Mouse (Mus musculus) CH12.LX (cell line): ENCODE results near the gene Myo1d. TPM values are rescaled to one million over a fixed set of nuclear protein-coding genes. Genes with fewer than 3 reads are reported as not detected.

Experiments used
- DNase-seq: peaks from one replicate; pipeline ENCODE4 v3.0.0-alpha.2; 2013; ENCODE audit errors: extremely low read depth
- H3K27ac ChIP-seq: 2 replicates; pipeline ENCODE4 v1.5.1; 2012; ENCODE audit warnings: low read depth, mild to moderate bottlenecking, control low read depth, moderate library complexity; ENCODE audit not compliant: insufficient read depth
- H3K27me3 ChIP-seq: replicated peaks from 2 replicates; pipeline ENCODE3; 2012; ENCODE audit warnings: inconsistent platforms
- H3K36me3 ChIP-seq, 2 experiments: replicated peaks in 1 of 2; 2 replicates each; pipeline versions ENCODE3 to v1.6.1; 2012; ENCODE audit warnings: inconsistent platforms in 1 of 2, low read length in 1 of 2, mild to moderate bottlenecking in 1 of 2, mixed read lengths in 1 of 2, moderate library complexity in 1 of 2; ENCODE audit not compliant: control insufficient read depth in 1 of 2, insufficient read depth in 1 of 2
- H3K4me1 ChIP-seq, 2 experiments: 2 replicates each; pipeline ENCODE4 v1.6.1; 2012; ENCODE audit warnings: inconsistent platforms in 1 of 2, moderate library complexity in 1 of 2; ENCODE audit not compliant: insufficient read depth in 2 of 2, control insufficient read depth in 1 of 2
- H3K4me2 ChIP-seq: 2 replicates; pipeline ENCODE4 v1.6.1; 2012; ENCODE audit warnings: low read depth, mild to moderate bottlenecking, control low read depth; ENCODE audit not compliant: poor library complexity, insufficient read depth, severe bottlenecking
- H3K4me3 ChIP-seq, 3 experiments: fragments of 150-350 bp in 1 of 3; sonication (generic) in 1 of 3; replicated peaks in 1 of 3; 2 replicates each; pipeline versions ENCODE3 to v1.5.1; 2011 to 2012; ENCODE audit warnings: low read depth in 2 of 3, low read length in 2 of 3, mild to moderate bottlenecking in 2 of 3, moderate library complexity in 2 of 3, control low read depth in 1 of 3, improper control_type of control experiment in 1 of 3, inconsistent platforms in 1 of 3, mixed read lengths in 1 of 3; ENCODE audit not compliant: poor library complexity in 1 of 3
- H3K79me2 ChIP-seq: replicated peaks from 2 replicates; pipeline ENCODE4 v1.6.1; 2012; ENCODE audit warnings: mild to moderate bottlenecking, moderate library complexity; ENCODE audit not compliant: control insufficient read depth, poor library complexity, insufficient read depth, severe bottlenecking; ENCODE audit errors: extremely low read depth
- H3K9ac ChIP-seq: 2 replicates; pipeline ENCODE4 v1.6.1; 2012; ENCODE audit warnings: low read depth, mild to moderate bottlenecking, control low read depth, moderate library complexity; ENCODE audit not compliant: insufficient read depth
- H3K9me3 ChIP-seq: replicated peaks from 2 replicates; pipeline ENCODE3; 2012; ENCODE audit warnings: low read length, inconsistent platforms, mixed read lengths
- BHLHE40 ChIP-seq: IDR thresholded peaks from 2 replicates; pipeline ENCODE4 v1.6.1; 2011; ENCODE audit warnings: mild to moderate bottlenecking, low read depth, low read length, improper control_type of control experiment
- CHD1 ChIP-seq: IDR thresholded peaks from 2 replicates; pipeline ENCODE4 v1.6.1; 2012; ENCODE audit warnings: low read depth, low read length, improper control_type of control experiment, inconsistent platforms
- CHD2 ChIP-seq: IDR thresholded peaks from 2 replicates; pipeline ENCODE4 v1.6.1; 2011; ENCODE audit warnings: low read length, improper control_type of control experiment
- CTCF ChIP-seq, 2 experiments: IDR thresholded peaks in 1 of 2; conservative IDR thresholded peaks in 1 of 2; 2 replicates each; pipeline ENCODE4 v1.5.1; 2011 to 2012; ENCODE audit warnings: low read depth in 2 of 2, low read length in 2 of 2, improper control_type of control experiment in 1 of 2, inconsistent platforms in 1 of 2, mild to moderate bottlenecking in 1 of 2, moderate library complexity in 1 of 2
- E2F4 ChIP-seq: IDR thresholded peaks from 2 replicates; pipeline ENCODE4 v1.6.1; 2011; ENCODE audit warnings: low read depth, low read length, improper control_type of control experiment; ENCODE audit not compliant: insufficient replicate concordance
- ELF1 ChIP-seq: IDR thresholded peaks from 2 replicates; pipeline ENCODE4 v1.6.1; 2014; ENCODE audit warnings: low read depth, mild to moderate bottlenecking, inconsistent platforms, low read length, improper control_type of control experiment
- EP300 ChIP-seq: IDR thresholded peaks from 2 replicates; pipeline ENCODE4 v1.6.1; 2011; ENCODE audit warnings: low read length, improper control_type of control experiment
- ETS1 ChIP-seq: conservative IDR thresholded peaks from 2 replicates; pipeline ENCODE4 v1.6.1; 2012; ENCODE audit warnings: low read depth, mild to moderate bottlenecking, inconsistent platforms, low read length, improper control_type of control experiment, moderate library complexity
- GABPA ChIP-seq: IDR thresholded peaks from 2 replicates; pipeline ENCODE4 v1.6.1; 2012; ENCODE audit warnings: low read depth, low read length, improper control_type of control experiment, inconsistent platforms; ENCODE audit not compliant: insufficient replicate concordance
- HCFC1 ChIP-seq: IDR thresholded peaks from 2 replicates; pipeline ENCODE4 v1.6.1; 2012; ENCODE audit warnings: low read depth, mild to moderate bottlenecking, inconsistent platforms, low read length, improper control_type of control experiment
- IRF4 ChIP-seq: IDR thresholded peaks from 2 replicates; pipeline ENCODE4 v1.6.1; 2014; ENCODE audit warnings: low read depth, mild to moderate bottlenecking, inconsistent platforms, low read length, improper control_type of control experiment
- JUN ChIP-seq: IDR thresholded peaks from 2 replicates; pipeline ENCODE4 v1.6.1; 2011; ENCODE audit warnings: low read depth, mild to moderate bottlenecking, low read length, improper control_type of control experiment, moderate library complexity; ENCODE audit not compliant: insufficient read depth
- JUND ChIP-seq: conservative IDR thresholded peaks from 2 replicates; pipeline ENCODE4 v1.6.1; 2011; ENCODE audit warnings: low read depth, low read length, improper control_type of control experiment
- KAT2A ChIP-seq: IDR thresholded peaks from 2 replicates; pipeline ENCODE4 v1.6.1; 2012; ENCODE audit warnings: low read length, improper control_type of control experiment, inconsistent platforms; ENCODE audit not compliant: insufficient replicate concordance
- MAFK ChIP-seq: IDR thresholded peaks from 2 replicates; pipeline ENCODE4 v1.6.1; 2011; ENCODE audit warnings: low read length, improper control_type of control experiment; ENCODE audit not compliant: insufficient replicate concordance
- MAX ChIP-seq: IDR thresholded peaks from 2 replicates; pipeline ENCODE4 v1.6.1; 2011; ENCODE audit warnings: low read length, improper control_type of control experiment
- MEF2A ChIP-seq: IDR thresholded peaks from 2 replicates; pipeline ENCODE4 v1.6.1; 2014; ENCODE audit warnings: low read depth, mild to moderate bottlenecking, inconsistent platforms, low read length, improper control_type of control experiment, borderline replicate concordance
- MXI1 ChIP-seq: IDR thresholded peaks from 2 replicates; pipeline ENCODE4 v1.6.1; 2011; ENCODE audit warnings: mild to moderate bottlenecking, low read depth, low read length, improper control_type of control experiment
- MYC ChIP-seq: IDR thresholded peaks from 2 replicates; pipeline ENCODE4 v1.6.1; 2011; ENCODE audit warnings: low read depth, mild to moderate bottlenecking, improper control_type of control experiment, low read length
- NELFE ChIP-seq: IDR thresholded peaks from 2 replicates; pipeline ENCODE4 v1.6.1; 2011; ENCODE audit warnings: low read depth, low read length, improper control_type of control experiment
- NRF1 ChIP-seq: IDR thresholded peaks from 2 replicates; pipeline ENCODE4 v1.6.1; 2014; ENCODE audit warnings: low read depth, mild to moderate bottlenecking, inconsistent platforms, low read length, improper control_type of control experiment, moderate library complexity
- PAX5 ChIP-seq: IDR thresholded peaks from 2 replicates; pipeline ENCODE4 v1.6.1; 2012; ENCODE audit warnings: low read length, inconsistent platforms, mixed read lengths
- POLR2A ChIP-seq: IDR thresholded peaks from 2 replicates; pipeline ENCODE4 v1.6.1; 2011; ENCODE audit warnings: low read depth, mild to moderate bottlenecking, improper control_type of control experiment, low read length
- POLR2AphosphoS2 ChIP-seq: IDR thresholded peaks from 2 replicates; pipeline ENCODE4 v1.6.1; 2011; ENCODE audit warnings: low read depth, low read length, improper control_type of control experiment
- RCOR1 ChIP-seq: conservative IDR thresholded peaks from 2 replicates; pipeline ENCODE4 v1.6.1; 2012; ENCODE audit warnings: low read depth, mild to moderate bottlenecking, inconsistent platforms, low read length, improper control_type of control experiment
- SIN3A ChIP-seq: IDR thresholded peaks from 2 replicates; pipeline ENCODE4 v1.6.1; 2012; ENCODE audit warnings: low read length, improper control_type of control experiment, inconsistent platforms
- SMC3 ChIP-seq: IDR thresholded peaks from 2 replicates; pipeline ENCODE4 v1.6.1; 2011; ENCODE audit warnings: low read depth, low read length, improper control_type of control experiment
- TBP ChIP-seq: conservative IDR thresholded peaks from 2 replicates; pipeline ENCODE4 v1.6.1; 2011; ENCODE audit warnings: low read depth, low read length, improper control_type of control experiment
- TCF12 ChIP-seq: IDR thresholded peaks from 2 replicates; pipeline ENCODE4 v1.6.1; 2014; ENCODE audit warnings: low read depth, mild to moderate bottlenecking, inconsistent platforms, low read length, improper control_type of control experiment
- UBTF ChIP-seq: IDR thresholded peaks from 2 replicates; pipeline ENCODE4 v1.6.1; 2012; ENCODE audit warnings: low read depth, mild to moderate bottlenecking, inconsistent platforms, low read length, improper control_type of control experiment, moderate library complexity
- USF1 ChIP-seq: IDR thresholded peaks from 2 replicates; pipeline ENCODE4 v1.6.1; 2014; ENCODE audit warnings: low read depth, mild to moderate bottlenecking, inconsistent platforms, low read length, improper control_type of control experiment
- USF2 ChIP-seq: conservative IDR thresholded peaks from 2 replicates; pipeline ENCODE4 v1.6.1; 2011; ENCODE audit warnings: low read depth, low read length, improper control_type of control experiment
- ZKSCAN1 ChIP-seq: IDR thresholded peaks from 2 replicates; pipeline ENCODE4 v1.6.1; 2012; ENCODE audit warnings: low read depth, inconsistent platforms, low read length, improper control_type of control experiment, borderline replicate concordance
- ZMIZ1 ChIP-seq: IDR thresholded peaks from 2 replicates; pipeline ENCODE4 v1.6.1; 2012; ENCODE audit warnings: low read depth, mild to moderate bottlenecking, inconsistent platforms, low read length, improper control_type of control experiment
- ZNF384 ChIP-seq: IDR thresholded peaks from 2 replicates; pipeline ENCODE4 v1.6.1; 2012; ENCODE audit warnings: low read depth, low read length, improper control_type of control experiment, inconsistent platforms
- dilution Hi-C: fragments of 300-500 bp; cut with MboI; formaldehyde crosslinking; loops from 2 replicates; pipeline ENCODE4 v1.14.3; 2020; ENCODE audit warnings: low sequenced_read_pairs; ENCODE audit not compliant: extremely low pct_unique_long_range_greater_than_20kb, extremely low pct_ligation_motif_present
- in situ Hi-C: fragments of 300-500 bp; cut with MboI; formaldehyde crosslinking; loops from 3 replicates; pipeline ENCODE4 v1.14.3; 2019; ENCODE audit warnings: low sequenced_read_pairs, low pct_ligation_motif_present, low pct_unique_long_range_greater_than_20kb, mixed read lengths
- polyA plus RNA-seq: library from polyadenylated mRNA; unstranded; fragments of >175 nt; gene quantifications from 2 replicates; pipeline ENCODE4 v1.2.1, GENCODE M21; 2012; ENCODE audit warnings: low read depth; ENCODE audit not compliant: insufficient read length
- total RNA-seq, 2 experiments: library from RNA; depleted of rRNA; stranded (reverse); fragments of 300-350 nt in 1 of 2; fragments of >200 nt in 1 of 2; gene quantifications; 2 replicates each; pipeline ENCODE4 v1.2.3; 2012 to 2014

The Myo1d gene
- total and polyA plus RNA-seq, 3 experiments: 2.2 to 5.6 (median 2.9) TPM

- TF ChIP-seq MAX: peak; percentile 93
- peak; percentile 78 for TF ChIP-seq NRF1
- TF ChIP-seq BHLHE40: peak; percentile 98
- TF ChIP-seq ZKSCAN1: no peak
- no peak for TF ChIP-seq PAX5
- no peak for TF ChIP-seq GABPA
- TF ChIP-seq MEF2A: peak; percentile 79
- 0 out of 2 replicates have a peak, but pooled peaks have one; percentile 62 for TF ChIP-seq UBTF
- peak; percentile 98 for TF ChIP-seq MYC
These were observed 177.0 kb downstream of the Myo1d start (continued) for GRCm38 (mm10) chr11:80602707-80603441.

- Histone ChIP-seq H3K4me3 (peak overlapping the region; percentile 12 to 39 (median 30)), H3K27ac (no peak overlapping the region), H3K4me1 (peaks cover 7 to 22% of the 10 kb centered on the region in 2 experiments; a peak in 3 of 4 replicates), H3K9ac (peak overlapping the region; percentile 56), H3K4me2 (peak overlapping the region; percentile 91), H3K9me3 (no peaks in the 10 kb centered on the region), H3K27me3 (no peaks in the 10 kb centered on the region), H3K36me3 (peaks cover 0 to 8% of the 10 kb centered on the region in 2 experiments), H3K79me2 (no peaks in the 10 kb centered on the region)
- peak; percentile 69 for DNase-seq
- dilution Hi-C loops (no loop called here), in situ Hi-C loops (no loop called here)
- no peak for TF ChIP-seq MYC
- TF ChIP-seq JUND: 0 out of 2 replicates have a peak, but pooled peaks have one; percentile 21
- no peak; the same call in 1 of the 2 replicates for TF ChIP-seq MAX
- no peak for TF ChIP-seq GABPA
- no peak for TF ChIP-seq POLR2AphosphoS2
- TF ChIP-seq ZMIZ1: no peak
- TF ChIP-seq MAFK: 0 out of 2 replicates have a peak, but pooled peaks have one; percentile 33
- no peak for TF ChIP-seq CHD2
- no peak for TF ChIP-seq ELF1
- 0 out of 2 replicates have a peak, but pooled peaks have one; percentile 44 for TF ChIP-seq TBP
- TF ChIP-seq E2F4: 0 out of 2 replicates have a peak, but pooled peaks have one; percentile 63
- no peak for TF ChIP-seq SIN3A
- peak; percentile 85 to 95 for TF ChIP-seq CTCF (conservative IDR thresholded peaks at IDR 0.05 in 1 of 2, IDR thresholded peaks at IDR 0.05 in 1 of 2; ENCODE audit: low read depth in 2 of 2, low read length in 2 of 2)
- no peak for TF ChIP-seq CHD1
- 0 out of 2 replicates have a peak, but pooled peaks have one; percentile 50 for TF ChIP-seq TCF12
- TF ChIP-seq ETS1: no peak
- no peak for TF ChIP-seq NELFE
- TF ChIP-seq RCOR1: no peak
- no peak for TF ChIP-seq ZNF384
- peak; percentile 59 for TF ChIP-seq IRF4
- TF ChIP-seq ZKSCAN1: no peak
- no peak for TF ChIP-seq NRF1
- TF ChIP-seq USF2: no peak
- peak; percentile 62 for TF ChIP-seq SMC3
- no peak for TF ChIP-seq MXI1
- TF ChIP-seq KAT2A: no peak
- TF ChIP-seq POLR2A: no peak
- no peak for TF ChIP-seq USF1
- TF ChIP-seq JUN: 0 out of 2 replicates have a peak, but pooled peaks have one; percentile 12
- no peak; the same call in 1 of the 2 replicates for TF ChIP-seq EP300
- no peak for TF ChIP-seq UBTF
- no peak for TF ChIP-seq PAX5
- 0 out of 2 replicates have a peak, but pooled peaks have one; percentile 37 for TF ChIP-seq MEF2A
- TF ChIP-seq HCFC1: no peak
These were observed 177.8 kb downstream of the Myo1d start for GRCm38 (mm10) chr11:80602041-80602458.
